Mouse (Mus musculus): Measurements from ENCODE around the gene Cep68. TPM values are rescaled to one million over a fixed set of nuclear protein-coding genes. Genes with fewer than 3 reads are reported as not detected.

The Cep68 gene
- total RNA-seq, 2 experiments from 2014 or later, result 29.6 to 39.8 TPM

DNA sequence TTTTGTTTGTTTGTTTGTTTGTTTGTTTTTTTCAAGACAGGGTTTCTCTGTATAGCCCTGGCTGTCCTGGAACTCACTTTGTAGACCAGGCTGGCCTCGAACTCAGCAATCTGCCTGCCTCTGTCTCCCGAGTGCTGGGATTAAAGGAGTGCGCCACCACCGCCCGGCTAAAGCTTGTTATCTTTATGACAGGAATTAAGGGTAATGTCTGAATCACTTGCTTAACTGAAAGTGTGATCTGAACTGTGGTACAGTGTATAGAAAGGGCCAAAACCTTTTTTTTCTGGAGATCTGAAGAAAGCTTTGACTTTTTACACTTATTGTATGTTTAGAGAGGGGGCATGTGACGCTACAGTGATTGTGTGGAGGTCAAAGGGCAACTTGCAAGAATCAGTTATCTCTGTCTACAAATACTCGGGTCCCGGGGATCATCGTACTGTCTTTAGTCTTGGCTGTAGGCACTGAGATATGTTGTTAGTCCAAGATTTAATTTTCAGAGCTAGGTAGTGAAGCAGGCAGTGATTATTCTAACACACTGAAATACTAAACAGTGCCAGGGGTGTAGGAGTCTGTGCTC lies 44.3 kb downstream of the Cep68 start:
- no peak for DNase-seq

- no peak for DNase-seq
These were observed 44.9 kb downstream of the Cep68 start for GRCm38 (mm10) chr11:20204321-20204720.

- no peak for DNase-seq
These were observed 46.8 kb downstream of the Cep68 start for GRCm38 (mm10) chr11:20202299-20203011.

- peak; percentile 69 for DNase-seq
These were observed 47.5 kb downstream of the Cep68 start for GRCm38 (mm10) chr11:20201661-20202101.

DNA sequence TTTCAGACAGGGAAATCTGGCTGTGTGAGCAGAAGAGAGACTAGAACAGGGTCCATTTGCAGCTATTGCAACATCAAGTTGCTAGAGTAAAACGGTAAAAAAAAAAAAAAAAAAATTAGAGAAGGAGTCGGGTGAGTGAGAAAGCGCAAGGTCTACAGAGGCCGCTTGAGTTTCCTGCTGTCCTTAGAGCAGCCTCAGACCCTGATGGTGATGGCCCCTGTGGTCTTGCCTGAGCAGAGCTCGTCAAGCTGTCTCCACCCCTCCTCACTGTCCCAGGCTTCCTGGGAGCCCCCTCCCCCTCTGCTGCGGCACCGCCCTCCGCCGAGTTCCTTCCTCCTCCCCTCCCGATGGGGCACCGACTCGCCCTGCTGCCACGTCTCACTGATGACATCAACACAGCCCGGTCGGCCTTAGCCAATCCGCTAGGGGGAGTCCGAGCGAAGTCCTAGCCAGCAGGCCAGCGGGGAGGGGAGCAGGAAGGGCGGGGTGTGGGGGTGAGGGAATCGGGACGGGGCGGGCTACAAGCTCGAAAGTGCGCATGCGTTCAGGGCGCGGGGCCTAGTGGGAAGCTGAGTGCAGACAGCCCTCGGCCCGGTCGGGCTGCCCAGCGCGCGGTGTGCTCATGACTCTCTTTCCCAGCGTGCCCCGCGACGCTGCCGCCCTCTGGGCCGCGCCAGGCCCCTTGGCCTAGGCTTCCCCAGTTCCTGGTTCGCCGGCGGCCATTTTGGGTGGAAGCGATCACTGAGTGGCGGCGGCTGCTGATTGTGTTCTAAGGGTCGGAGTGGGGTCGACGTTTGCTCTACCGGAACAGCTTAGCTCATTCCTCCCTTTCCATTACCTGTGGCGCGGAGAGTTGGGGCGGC lies 48.3 kb downstream of the Cep68 start, which contains the start of gene Rab1a:
Gene Rab1a, plus strand, starts transcription at position 720 of the 863 bp plus-strand sequence.
- peak; percentile 100 for DNase-seq

GRCm38 (mm10) chr11:20193100-20193736 lies 56.0 kb downstream of the Cep68 start:
- DNase-seq, result no peak

DNA sequence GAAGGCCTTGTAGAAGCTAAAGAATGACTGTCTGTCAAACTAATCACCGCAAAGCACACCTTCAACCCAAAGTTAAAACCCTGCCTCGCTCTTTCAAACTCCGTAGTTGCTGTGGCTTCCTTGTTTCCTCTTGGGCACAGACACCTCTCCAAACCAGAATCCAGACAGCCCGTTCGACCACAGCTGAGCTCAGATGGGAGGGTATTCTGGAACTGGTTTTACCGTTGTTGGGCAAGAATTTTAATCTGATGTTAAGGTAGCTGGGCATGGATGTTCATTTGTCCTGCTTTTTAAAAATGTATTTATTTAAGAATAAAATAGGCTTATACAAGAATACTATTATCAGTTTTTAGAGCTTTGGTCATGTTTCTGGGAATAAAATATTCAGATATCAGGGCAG lies 62.0 kb downstream of the Cep68 start:
- no peak for DNase-seq

Other genes with a start within 250 kb of the Cep68 start
- gene Actr2, start 136.5 kb downstream of the Cep68 start, total RNA-seq (2021), result 100 to 1,000 TPM; 102 to 107 TPM
- gene Rab1a, start 48.0 kb downstream of the Cep68 start, total RNA-seq (2021), result 100 to 1,000 TPM; 153 to 156 TPM
- gene Slc1a4, start 83.3 kb upstream of the Cep68 start, total RNA-seq (2021), result 10 to 100 TPM in 1 of 2 experiments, 1 to 10 TPM in 1; 7.8 to 10.6 TPM

Data from adrenal gland, postnatal 10 days (tissue).